Mouse (Mus musculus): Measurements from ENCODE around the gene Mrps35. TPM values are rescaled to one million over a fixed set of nuclear protein-coding genes. Genes with fewer than 3 reads are reported as not detected.
A peak's percentile ranks its signal among the peaks of the same experiment; 100 is the strongest.

Mrps35 gene
- 7.1 and 12.8 TPM in 2 replicates for polyA plus RNA-seq (2012; rRNA removed)

DNA sequence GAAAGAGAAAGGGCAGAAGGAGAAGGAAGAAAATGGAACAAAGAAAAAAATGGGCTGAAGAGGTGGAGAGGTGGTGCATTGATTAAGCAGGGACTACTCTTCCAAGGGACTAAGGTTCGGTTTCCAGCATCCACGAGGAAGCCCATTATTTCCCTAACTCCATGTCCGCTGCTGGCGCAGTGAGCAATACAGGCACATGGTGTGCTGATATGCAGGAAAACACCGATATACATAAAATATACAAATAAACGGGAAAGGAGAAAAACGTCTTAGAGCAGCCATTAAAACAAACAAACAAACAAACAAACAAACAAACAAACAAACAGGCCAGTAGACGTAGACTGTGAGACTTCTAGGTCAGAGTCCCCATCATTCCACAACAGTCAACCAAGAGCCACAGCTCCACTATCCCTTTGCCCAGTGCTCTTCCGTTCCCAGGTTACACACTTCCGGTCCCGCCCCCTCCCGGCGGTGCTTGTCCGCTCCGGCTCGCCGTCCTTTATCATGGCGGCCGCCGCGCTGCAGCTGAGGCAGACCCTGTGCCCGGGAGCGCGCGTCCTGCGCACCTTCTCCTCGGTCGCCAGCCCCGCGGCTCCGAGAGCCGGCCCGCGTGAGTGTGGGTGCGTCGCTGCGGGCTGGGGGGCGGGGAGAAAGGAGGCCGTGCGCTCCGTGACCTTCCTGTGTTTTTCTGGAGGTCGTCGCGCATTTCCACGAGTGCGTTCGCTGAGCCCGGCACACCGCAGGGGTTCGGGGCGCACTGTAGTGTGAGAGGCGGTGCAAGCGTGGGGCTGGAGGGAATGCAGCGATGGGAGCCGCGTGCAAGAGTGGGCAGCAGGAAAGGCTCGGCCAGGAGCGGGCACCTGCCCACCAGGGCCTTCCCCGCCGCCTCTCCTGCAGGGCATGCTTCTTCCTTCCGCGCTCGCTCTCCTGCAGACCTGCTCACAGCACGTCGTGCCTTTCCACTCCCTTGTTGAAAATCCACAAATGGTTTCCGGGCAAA, at the start of gene Mrps35:
TSS of gene Mrps35 (plus strand) at position 474 of the 1,000 bp plus-strand sequence.
- DNase-seq (ENCODE audit: low read depth), result no peak

- DNase-seq (ENCODE audit: low read depth), result no peak
Measured at GRCm38 (mm10) chr6:146994236-146994635, 48.3 kb upstream of the Mrps35 start.

DNA sequence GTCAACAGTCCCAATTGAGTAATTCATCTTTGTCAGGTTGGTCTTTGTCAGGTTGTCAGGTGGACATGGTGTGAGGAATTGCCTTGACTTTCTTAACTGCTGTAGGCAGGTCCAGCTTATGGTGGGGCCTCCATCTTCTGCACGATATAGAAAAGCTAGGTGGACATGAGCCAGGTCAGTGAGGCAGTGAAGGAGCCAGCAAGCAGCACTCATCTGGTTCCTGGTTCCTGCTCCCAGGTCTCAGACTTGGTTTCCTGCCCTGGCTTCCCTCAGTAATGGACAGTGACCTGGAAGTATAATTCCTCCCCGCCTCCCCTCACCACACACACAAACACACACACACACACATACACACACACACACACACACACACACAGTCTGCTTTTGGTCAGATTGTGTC, 47.2 kb upstream of the Mrps35 start:
- no peak for DNase-seq (ENCODE audit: low read depth)

DNA sequence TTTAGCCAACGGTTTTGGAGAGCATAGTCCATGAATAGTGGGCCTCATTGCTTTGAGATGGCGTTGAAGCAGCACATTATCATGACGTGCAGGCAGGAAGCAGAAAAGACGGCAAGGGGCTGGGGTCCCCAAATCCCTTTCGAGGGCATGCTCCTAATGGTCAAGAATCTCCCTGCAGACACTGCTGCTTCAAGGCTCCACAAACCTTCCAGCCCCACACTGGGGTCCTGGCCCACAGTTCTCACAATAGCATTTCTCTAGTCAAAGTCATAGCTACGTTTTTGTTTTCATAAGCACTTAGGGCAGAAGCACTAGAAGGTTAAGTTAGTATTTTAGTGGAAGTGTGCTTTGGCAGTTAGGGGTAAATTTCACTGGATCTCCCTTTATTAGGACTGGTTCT, 46.7 kb upstream of the Mrps35 start:
- no peak for DNase-seq (ENCODE audit: low read depth)

DNA sequence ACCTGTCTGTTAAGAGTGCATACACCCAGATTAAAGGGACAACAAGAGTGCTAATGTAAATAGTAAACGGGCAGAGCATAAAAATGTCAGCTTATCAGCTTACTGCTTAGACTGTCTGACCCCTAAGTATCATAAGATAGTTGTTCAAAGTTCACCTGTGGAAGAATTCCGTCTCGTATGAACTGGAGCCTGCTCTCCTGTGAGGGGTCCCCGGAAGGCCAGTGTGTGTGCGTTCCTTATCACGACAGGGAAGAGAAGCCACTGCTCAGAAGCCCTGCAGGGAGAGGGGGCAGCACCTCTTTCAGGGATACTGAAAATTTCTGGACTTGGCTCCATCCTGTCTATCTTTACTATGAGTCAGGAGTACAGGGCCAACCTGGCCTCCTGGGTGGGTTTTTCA, 45.6 kb upstream of the Mrps35 start:
- DNase-seq (ENCODE audit: low read depth), result no peak

DNA sequence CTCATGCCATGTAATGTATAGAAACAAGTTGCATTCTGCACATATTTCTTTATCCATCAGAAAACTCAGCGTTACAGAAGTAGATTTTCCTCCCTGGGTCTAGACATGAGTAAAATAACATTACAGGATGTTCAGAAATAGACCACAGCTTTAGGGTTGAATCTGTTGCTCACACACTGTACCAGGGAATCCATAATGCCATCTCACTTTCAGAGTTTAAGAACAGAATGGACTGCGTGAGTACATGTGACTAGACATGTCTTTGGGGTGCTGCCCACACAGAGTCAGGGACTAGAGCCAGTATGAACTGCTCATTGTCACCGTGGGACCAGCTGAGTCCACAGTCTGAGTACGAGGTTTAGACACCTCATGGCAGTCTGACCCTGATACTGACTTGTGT, 43.9 kb upstream of the Mrps35 start:
- DNase-seq (ENCODE audit: low read depth), result no peak

- no peak for DNase-seq (ENCODE audit: low read depth)
Measured at GRCm38 (mm10) chr6:146999302-146999701, 43.3 kb upstream of the Mrps35 start.

DNA sequence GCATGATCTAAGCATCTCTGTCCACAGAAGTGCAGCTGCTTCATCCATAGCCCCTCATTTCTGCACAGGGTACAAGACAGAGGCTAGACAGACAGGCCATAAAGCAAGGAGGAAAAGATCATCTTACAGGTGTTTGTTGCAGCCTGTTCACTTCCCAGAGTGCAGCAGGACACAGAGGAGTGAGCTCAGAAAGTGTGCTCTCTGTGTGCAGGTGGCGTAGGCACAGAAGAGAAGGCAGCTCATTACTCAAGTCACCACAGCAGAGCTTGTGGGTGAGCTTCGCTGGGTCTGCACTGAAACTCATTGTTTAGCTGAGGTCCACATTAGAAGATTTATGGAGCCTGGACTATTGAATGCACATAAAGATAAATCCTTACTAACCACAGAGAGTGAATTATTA, 42.8 kb upstream of the Mrps35 start:
- no peak for DNase-seq (ENCODE audit: low read depth)

DNA sequence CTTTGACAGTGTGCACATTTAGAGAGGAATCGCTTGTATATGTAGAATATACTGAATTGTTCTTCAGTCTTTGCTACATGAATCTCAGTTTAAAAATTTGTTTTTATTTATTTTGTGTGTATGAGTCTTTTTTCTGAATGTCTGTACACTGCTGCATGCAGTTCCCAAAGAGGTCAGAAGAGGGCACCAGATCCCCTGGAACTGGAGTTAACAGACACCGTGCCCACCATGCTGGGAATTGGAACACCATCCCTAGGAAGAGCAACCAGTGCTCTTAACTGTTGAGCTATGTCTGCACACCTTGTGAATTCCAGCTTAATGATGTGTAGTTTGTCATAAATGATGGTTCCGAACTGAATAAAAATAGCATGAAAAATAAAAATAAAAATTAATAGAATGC, 34.4 kb upstream of the Mrps35 start:
- no peak for DNase-seq (ENCODE audit: low read depth)

DNA sequence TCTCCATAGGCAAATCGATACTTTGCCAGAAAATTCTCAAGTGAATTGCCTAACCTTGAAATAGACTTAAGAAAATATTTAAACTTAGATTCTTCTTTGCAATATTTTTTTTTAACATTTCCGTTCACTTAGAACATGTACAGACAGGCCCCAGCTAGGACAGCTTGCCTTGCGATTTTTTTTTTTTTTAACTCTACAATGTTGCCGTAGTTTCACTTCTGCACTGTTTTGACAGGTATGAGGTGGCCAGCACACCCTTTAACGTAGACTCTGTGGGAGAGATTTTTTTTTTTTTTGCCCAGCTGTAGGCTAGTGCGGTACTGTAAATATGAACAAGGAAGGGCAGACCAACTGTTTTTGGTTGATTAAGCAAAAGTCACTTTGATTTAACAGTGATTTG, 32.2 kb upstream of the Mrps35 start:
- no peak for DNase-seq (ENCODE audit: low read depth)

GRCm38 (mm10) chr6:147010811-147011520, 31.6 kb upstream of the Mrps35 start:
- no peak for DNase-seq (ENCODE audit: low read depth)

DNA sequence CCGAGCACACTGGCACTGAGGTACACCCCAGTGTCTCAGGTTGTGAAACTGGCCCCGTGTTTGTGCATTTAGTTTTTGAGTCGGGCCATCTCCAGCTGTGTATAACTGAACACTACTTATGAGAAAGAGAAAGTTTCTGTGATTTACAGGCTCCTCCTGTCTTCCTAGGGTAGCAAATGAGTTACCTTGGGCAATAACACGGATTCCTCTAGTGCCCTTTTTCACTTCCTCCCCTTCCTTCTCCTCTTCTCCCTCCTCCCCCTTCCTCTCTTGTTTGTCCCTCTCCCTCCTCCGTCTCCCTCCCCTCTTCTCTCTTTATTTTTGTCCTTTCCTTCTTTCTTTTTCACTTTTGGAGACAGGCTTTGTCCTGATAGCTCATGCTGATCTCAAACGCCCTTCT, 31.0 kb upstream of the Mrps35 start:
- DNase-seq (ENCODE audit: low read depth), result no peak

DNA sequence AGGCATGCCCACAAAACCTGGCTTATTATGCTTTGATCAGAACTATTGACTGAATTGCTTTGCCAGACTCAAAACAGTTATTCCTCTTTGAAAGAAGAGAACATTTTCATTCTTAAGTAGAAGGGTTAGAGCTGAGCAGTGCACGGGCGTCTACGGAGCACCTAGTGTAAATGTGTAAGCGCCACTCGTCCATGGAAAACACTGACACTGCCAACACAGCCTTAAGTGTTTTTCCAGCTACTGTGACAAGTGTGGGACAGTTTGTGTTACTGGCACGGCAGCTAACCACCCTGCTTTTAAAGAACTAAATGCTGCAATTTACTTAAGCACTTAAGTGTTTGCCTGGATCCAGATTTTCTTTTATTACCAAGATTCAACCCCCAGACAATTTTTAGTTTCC, 30.6 kb upstream of the Mrps35 start:
- DNase-seq (ENCODE audit: low read depth), result no peak

GRCm38 (mm10) chr6:147013546-147013945, 29.0 kb upstream of the Mrps35 start:
- DNase-seq (ENCODE audit: low read depth), result no peak

DNA sequence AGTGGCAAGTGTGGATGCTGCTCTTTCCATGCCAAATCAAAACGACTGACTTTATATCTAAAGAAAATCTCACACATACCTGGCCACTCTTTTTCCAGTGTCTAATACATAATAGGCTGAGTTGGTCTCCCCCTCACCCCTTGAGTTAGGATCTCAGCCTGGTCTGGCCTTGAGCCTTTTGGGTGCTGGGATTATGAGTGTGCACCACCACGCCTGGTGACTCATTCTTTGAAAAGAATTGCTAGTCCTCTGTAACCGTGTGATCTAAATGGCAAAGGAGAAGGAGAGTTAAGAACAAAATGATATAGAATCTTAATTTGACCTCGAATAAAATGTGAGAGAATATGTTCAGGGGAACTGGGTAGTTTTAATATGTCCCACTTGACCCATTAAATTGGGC, 24.7 kb upstream of the Mrps35 start:
- DNase-seq (ENCODE audit: low read depth), result no peak

DNA sequence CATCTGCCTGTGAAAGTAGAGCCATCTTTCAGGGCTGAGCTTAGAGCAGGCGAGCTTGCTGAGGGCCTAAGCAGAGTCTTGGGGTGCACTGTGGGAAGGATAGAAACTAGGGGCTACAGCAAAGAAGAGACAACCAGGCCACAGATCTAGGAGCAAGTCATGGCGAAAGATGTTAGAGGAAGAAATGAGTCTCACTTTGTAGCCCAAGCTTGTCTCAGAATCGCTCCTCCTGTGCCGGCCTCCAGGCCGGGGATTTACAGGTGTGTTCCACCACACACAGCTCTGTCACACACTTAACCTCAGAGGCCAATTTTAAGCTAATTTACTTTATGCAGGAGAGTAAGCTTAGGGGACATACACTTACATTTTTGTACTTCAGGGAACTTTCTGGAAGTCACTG, 24.2 kb upstream of the Mrps35 start:
- DNase-seq (ENCODE audit: low read depth), result no peak

DNA sequence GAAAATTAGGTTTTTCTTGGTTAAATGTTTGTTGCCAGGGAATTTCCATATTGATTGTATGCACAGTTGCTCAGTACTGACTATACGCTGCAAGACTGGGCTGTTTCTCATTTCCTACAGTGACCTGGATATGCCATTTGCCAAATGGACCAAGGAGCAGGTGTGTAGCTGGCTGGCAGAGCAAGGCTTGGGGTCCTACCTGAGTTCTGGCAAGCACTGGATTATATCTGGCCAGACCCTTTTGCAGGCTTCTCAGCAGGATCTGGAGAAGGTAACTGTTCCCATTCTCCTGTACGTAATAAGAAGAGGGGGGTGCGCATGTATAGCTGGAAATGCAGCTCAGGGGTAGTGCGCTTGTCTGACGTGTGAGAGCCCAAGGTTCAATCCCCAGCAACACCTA, 21.4 kb upstream of the Mrps35 start:
- DNase-seq (ENCODE audit: low read depth), result no peak

GRCm38 (mm10) chr6:147022375-147023132, 20.0 kb upstream of the Mrps35 start:
- DNase-seq (ENCODE audit: low read depth), result peak; percentile 93

DNA sequence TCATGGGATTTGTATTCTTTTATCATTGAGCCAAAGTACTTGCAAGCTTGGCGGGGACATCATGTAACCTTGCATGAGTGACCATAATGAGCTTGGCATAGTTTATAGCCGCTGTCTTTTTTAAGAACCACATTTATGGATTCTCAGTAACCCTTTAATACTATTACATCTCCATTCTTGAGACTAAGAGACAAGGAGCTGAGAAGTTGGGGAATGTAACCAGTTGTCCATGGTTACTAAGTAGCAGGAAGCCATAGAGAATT, 19.5 kb upstream of the Mrps35 start:
- DNase-seq (ENCODE audit: low read depth), result no peak

DNA sequence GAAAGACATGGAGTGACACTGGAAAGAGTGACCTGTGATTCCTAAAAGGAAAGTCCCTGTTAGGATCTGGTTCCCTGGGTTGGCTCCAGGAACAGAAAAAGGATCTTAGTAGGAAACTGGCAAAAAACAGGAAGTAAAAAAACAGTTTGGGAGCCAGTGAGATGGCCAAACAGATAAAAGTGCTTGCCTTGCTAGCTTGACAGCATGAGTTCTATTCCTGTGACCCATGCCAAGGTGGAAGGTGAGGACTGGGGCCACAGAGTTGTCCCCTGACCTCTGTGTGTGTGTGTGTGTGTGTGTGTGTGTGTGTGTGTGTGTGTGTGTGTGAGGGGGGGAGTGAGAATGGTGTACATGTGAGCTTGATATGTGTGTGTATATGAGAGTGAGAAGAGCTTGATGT, 19.0 kb upstream of the Mrps35 start:
- DNase-seq (ENCODE audit: low read depth), result no peak

GRCm38 (mm10) chr6:147024761-147025160, 17.8 kb upstream of the Mrps35 start:
- DNase-seq (ENCODE audit: low read depth), result no peak

GRCm38 (mm10) chr6:147028396-147028795, 14.2 kb upstream of the Mrps35 start:
- no peak for DNase-seq (ENCODE audit: low read depth)

- DNase-seq (ENCODE audit: low read depth), result no peak
Measured at GRCm38 (mm10) chr6:147029591-147029990, 13.0 kb upstream of the Mrps35 start.

Measured in gonadal fat pad, adult 2 months (tissue).